Mouse (Mus musculus): Measurements from ENCODE around the gene Vps4b. TPM values are rescaled to one million over a fixed set of nuclear protein-coding genes. Genes with fewer than 3 reads are reported as not detected.
"Not testable (repeated sequence)": the region's sequence is repeated elsewhere in the genome, so short reads cannot be mapped to it uniquely, and the experiment has no call there.

The Vps4b gene
- total RNA-seq, 4 experiments from 2014 or later: 98.5 to 116 (median 108) TPM

GRCm38 (mm10) chr1:106752013-106752412, 44.5 kb downstream of the Vps4b start:
- no peak for DNase-seq

- no peak for DNase-seq
Measured at GRCm38 (mm10) chr1:106750656-106751055, 45.9 kb downstream of the Vps4b start.

GRCm38 (mm10) chr1:106748555-106749315, 47.8 kb downstream of the Vps4b start:
- no peak for DNase-seq

- no peak for DNase-seq
Measured at GRCm38 (mm10) chr1:106742980-106743379, 53.5 kb downstream of the Vps4b start.

GRCm38 (mm10) chr1:106740735-106741134, 55.8 kb downstream of the Vps4b start:
- DNase-seq: no peak

GRCm38 (mm10) chr1:106739810-106740209, 56.7 kb downstream of the Vps4b start:
- DNase-seq: no peak

- no peak for DNase-seq
Measured at GRCm38 (mm10) chr1:106738092-106738491, 58.4 kb downstream of the Vps4b start.

- DNase-seq: no peak
Measured at GRCm38 (mm10) chr1:106736211-106736610, 60.3 kb downstream of the Vps4b start.

GRCm38 (mm10) chr1:106735586-106735985, 60.9 kb downstream of the Vps4b start:
- no peak for DNase-seq

- no peak for DNase-seq
Measured at GRCm38 (mm10) chr1:106722061-106722460, 74.5 kb downstream of the Vps4b start.

GRCm38 (mm10) chr1:106717736-106718135, 78.8 kb downstream of the Vps4b start:
- DNase-seq: not testable (repeated sequence)

- peak; percentile 41 for DNase-seq
Measured at GRCm38 (mm10) chr1:106717071-106717601, 79.4 kb downstream of the Vps4b start.

- no peak for DNase-seq
Measured at GRCm38 (mm10) chr1:106716141-106716540, 80.4 kb downstream of the Vps4b start.

- no peak for DNase-seq
Measured at GRCm38 (mm10) chr1:106715111-106716083, 81.1 kb downstream of the Vps4b start.

GRCm38 (mm10) chr1:106714530-106714981, 82.0 kb downstream of the Vps4b start:
- no peak for DNase-seq

Other genes with a start within 250 kb of the Vps4b start
- gene Bcl2, start 82.5 kb downstream of the Vps4b start, total RNA-seq (2022): 1 to 10 TPM; 5.8 to 7.7 (median 6.9) TPM
- 10 to 100 TPM; 43.0 to 45.7 (median 45.4) TPM for gene Kdsr, start 37.0 kb downstream of the Vps4b start, total RNA-seq (2022)
- not detected for gene Serpinb5, start 64.4 kb upstream of the Vps4b start, total RNA-seq (2022)
- gene Serpinb12, start 137.7 kb upstream of the Vps4b start, total RNA-seq (2022): not detected
- under 1 TPM in 3 of 4 experiments, not detected in 1; 0.15 to 0.46 (median 0.31) TPM for gene Serpinb13, start 184.3 kb upstream of the Vps4b start, total RNA-seq (2022)

Data from adrenal gland, adult 8-10 months (tissue).